Comparison of ENCODE assay signal across 9 mouse cellular contexts in genomic region chr19:42201696-42202381, GRCm38 (mm10). TPM values are rescaled to one million over a fixed set of nuclear protein-coding genes. Genes with fewer than 3 reads are reported as not detected.
DNase-seq lines count a peak whose midpoint lies in the region; ATAC-seq lines count a peak whose summit lies in the region.
"Had no signal": no experiment of that assay in that cellular context is flagged by ENCODE, and none has a peak within 500 bp of the region (broad histone marks: within the 10 kb centered on the region; RNA-seq: fewer than 3 reads in every experiment).

Gene Sfrp5 (minus strand): TSS chr19:42202252.

- ATAC-seq in megakaryocyte, adult 5-6 weeks (ENCODE audit: poor library complexity, severe bottlenecking) = no peak
- ATAC-seq in forebrain, embryonic 15.5 days (replicated peaks) = peak; percentile 36
- no peak; the same call in 1 of the 2 replicates for ATAC-seq in stomach, embryonic 16.5 days (ENCODE audit: insufficient read depth, low FRiP score)

- no peaks in the 10 kb centered on the region for H3K36me3 ChIP-seq in megakaryocyte, embryonic 14.5 days (replicated peaks; ENCODE audit: low read length)
- no peaks in the 10 kb centered on the region for H3K36me3 ChIP-seq in forebrain, embryonic 15.5 days
- no peaks in the 10 kb centered on the region for H3K36me3 ChIP-seq in limb, embryonic 10.5 days
- H3K36me3 ChIP-seq in stomach, embryonic 16.5 days (ENCODE audit: control insufficient read depth, insufficient read depth, low read length) = no peaks in the 10 kb centered on the region

- H3K9ac ChIP-seq in forebrain, embryonic 15.5 days (replicated peaks) = 0 out of 2 replicates have a peak within 1 kb of the TSS, but pooled peaks have one; percentile 7
- no peak within 1 kb of the TSS for H3K9ac ChIP-seq in stomach, embryonic 16.5 days (ENCODE audit: low read length)

- H3K4me1 ChIP-seq in megakaryocyte, embryonic 14.5 days = peaks cover 17% of the 10 kb centered on the region
- peaks cover 14% of the 10 kb centered on the region for H3K4me1 ChIP-seq in forebrain, embryonic 15.5 days
- peaks cover 35% of the 10 kb centered on the region for H3K4me1 ChIP-seq in limb, embryonic 10.5 days
- peaks cover 6% of the 10 kb centered on the region; the same call in 1 of the 2 replicates for H3K4me1 ChIP-seq in stomach, embryonic 16.5 days (ENCODE audit: control insufficient read depth, insufficient read depth, low read length)

- no peak within 1 kb of the TSS for H3K27ac ChIP-seq in forebrain, embryonic 15.5 days (replicated peaks)
- H3K27ac ChIP-seq in limb, embryonic 10.5 days = no peak within 1 kb of the TSS
- H3K27ac ChIP-seq in stomach, embryonic 16.5 days (ENCODE audit: low read length) = no peak within 1 kb of the TSS

- peak; percentile 60 for DNase-seq in limb, embryonic 10.5 days (ENCODE audit: low spot score)
- DNase-seq in ovary, postnatal 10 days (ENCODE audit: low spot score) = no peak
- DNase-seq in spleen, postnatal 36 days (ENCODE audit: low spot score in 2 of 2) = no peak
- no peak for DNase-seq in cerebellum, adult 9-11 months
- DNase-seq: adrenal gland, postnatal 25 days had no signal

- peak within 1 kb of the TSS; percentile 33 for H3K4me3 ChIP-seq in megakaryocyte, embryonic 14.5 days (replicated peaks)
- H3K4me3 ChIP-seq in forebrain, embryonic 15.5 days = peak within 1 kb of the TSS; percentile 31
- peak within 1 kb of the TSS; percentile 40 for H3K4me3 ChIP-seq in limb, embryonic 10.5 days
- H3K4me3 ChIP-seq in stomach, embryonic 16.5 days (replicated peaks; ENCODE audit: low read length) = peak within 1 kb of the TSS; percentile 29

- peak within 1 kb of the TSS; percentile 42 for H3K4me2 ChIP-seq in forebrain, embryonic 15.5 days (replicated peaks)
- peak within 1 kb of the TSS; percentile 40 for H3K4me2 ChIP-seq in stomach, embryonic 16.5 days (ENCODE audit: low read depth, low read length)

- under 1% methylated on average over 57 of the region's 60 CpGs for WGBS in forebrain, embryonic 15.5 days
- under 1% methylated on average over 60 of the region's 60 CpGs for WGBS in limb, embryonic 10.5 days
- 1% methylated on average over 57 of the region's 60 CpGs for WGBS in stomach, embryonic 16.5 days

- no peaks in the 10 kb centered on the region; the same call in 1 of the 2 replicates for H3K9me3 ChIP-seq in megakaryocyte, embryonic 14.5 days
- no peaks in the 10 kb centered on the region for H3K9me3 ChIP-seq in forebrain, embryonic 15.5 days
- H3K9me3 ChIP-seq in limb, embryonic 10.5 days (replicated peaks) = no peaks in the 10 kb centered on the region
- H3K9me3 ChIP-seq in stomach, embryonic 16.5 days (replicated peaks; ENCODE audit: control insufficient read depth, low read length) = no peaks in the 10 kb centered on the region

- peaks cover 86% of the 10 kb centered on the region for H3K27me3 ChIP-seq in megakaryocyte, embryonic 14.5 days (replicated peaks)
- peaks cover 67% of the 10 kb centered on the region for H3K27me3 ChIP-seq in forebrain, embryonic 15.5 days
- H3K27me3 ChIP-seq in limb, embryonic 10.5 days (ENCODE audit: low read depth, poor library complexity, severe bottlenecking) = peaks cover 88% of the 10 kb centered on the region
- peaks cover 48% of the 10 kb centered on the region for H3K27me3 ChIP-seq in stomach, embryonic 16.5 days (ENCODE audit: control insufficient read depth, insufficient read depth, low read length)

RNA-seq across cellular contexts. Expression of gene Sfrp5, which starts in this region (rescaled TPM):
- polyA plus RNA-seq in megakaryocyte, embryonic 14.5 days (2012; ENCODE audit: insufficient read depth, low replicate concordance) = not detected in 2 replicates
- total RNA-seq in megakaryocyte, adult 5-6 weeks (2015) = not detected in 2 replicates
- not detected in 2 replicates for total RNA-seq in megakaryocyte, adult 5-6 weeks (2017)
- polyA plus RNA-seq in forebrain, embryonic 15.5 days (2015; fragmentation: Nextera tagmentation; extraction: Ambion mirVana) = 0.54 and 0.78 TPM in 2 replicates
- polyA plus RNA-seq in limb, embryonic 10.5 days (2016; fragmentation: Nextera tagmentation; extraction: Ambion mirVana) = 0.21 and 2.4 TPM in 2 replicates
- polyA plus RNA-seq in stomach, embryonic 16.5 days (2015; fragmentation: Nextera tagmentation; extraction: Ambion mirVana) = 6.7 and 6.9 TPM in 2 replicates

Comparison
In these comparisons a context has a peak if more than half of its experiments do, and no peak if none do; other contexts are left out.
1. Peak in ATAC-seq, H3K4me3 ChIP-seq, H3K9ac ChIP-seq and H3K4me2 ChIP-seq in forebrain, embryonic 15.5 days; RNA of the gene not detected or under 1 TPM.